19 mouse cellular contexts compared by ENCODE assay signal in genomic region chr4:109210253-109210652, GRCm38 (mm10). TPM values are rescaled to one million over a fixed set of nuclear protein-coding genes. Genes with fewer than 3 reads are reported as not detected.
DNase-seq lines count a peak whose midpoint lies in the region; ATAC-seq lines count a peak whose summit lies in the region.
"Had no signal": no experiment of that assay in that cellular context is flagged by ENCODE, and none has a peak within 500 bp of the region (broad histone marks: within the 10 kb centered on the region; RNA-seq: fewer than 3 reads in every experiment).

No protein-coding gene starts in this region.

- peaks cover 10% of the 10 kb centered on the region; the same call in 1 of the 2 replicates for H3K4me1 ChIP-seq in neural tube, embryonic 13.5 days (replicated peaks)

- no peak overlapping the region for H3K4me2 ChIP-seq in neural tube, embryonic 13.5 days
- H3K4me2 ChIP-seq: neural tube, embryonic 15.5 days had no signal

- H3K4me3 ChIP-seq in neural tube, embryonic 13.5 days: no peak overlapping the region
- H3K4me3 ChIP-seq: erythroblast, embryonic 14.5 days; neural tube, embryonic 15.5 days had no signal

- peak overlapping the region; percentile 64 for H3K27ac ChIP-seq in neural tube, embryonic 13.5 days (replicated peaks)
- H3K27ac ChIP-seq: liver, embryonic 14.5 days had no signal

- no peaks in the 10 kb centered on the region for H3K36me3 ChIP-seq in neural tube, embryonic 13.5 days
- H3K36me3 ChIP-seq: neural tube, embryonic 15.5 days had no signal

- H3K9me3 ChIP-seq in neural tube, embryonic 13.5 days: no peaks in the 10 kb centered on the region
- H3K9me3 ChIP-seq: neural tube, embryonic 15.5 days had no signal

- peak; percentile 78 for DNase-seq in heart, adult 8-10 months (ENCODE audit: low spot score)
- no peak for DNase-seq in heart, postnatal 25 days (ENCODE audit: low spot score)
- no peak for DNase-seq in neural tube, embryonic 10.5 days (ENCODE audit: extremely low spot score, low spot score)
- DNase-seq in gastrocnemius, postnatal 14 days: peak; percentile 40
- peak; percentile 81 for DNase-seq in skeletal muscle tissue, adult 2 months (ENCODE audit: low read depth, low spot score)
- no peak for DNase-seq in layer of hippocampus, postnatal 14 days (ENCODE audit: low spot score in 2 of 2)
- no peak for DNase-seq in left cerebral cortex, adult 11 months (ENCODE audit: low spot score)
- DNase-seq: cerebellum, postnatal 14 days; embryo, embryonic 11 days; kidney, adult 2 months; thymus, adult 2 months had no signal

- no peak overlapping the region for H3K9ac ChIP-seq in neural tube, embryonic 13.5 days
- H3K9ac ChIP-seq: liver, embryonic 14.5 days; neural tube, embryonic 15.5 days had no signal

- ATAC-seq in neural tube, embryonic 13.5 days (ENCODE audit: low read depth): no peak
- ATAC-seq: forebrain, embryonic 16.5 days; lung, postnatal 0 days had no signal

- no peaks in the 10 kb centered on the region for H3K27me3 ChIP-seq in neural tube, embryonic 13.5 days
- H3K27me3 ChIP-seq: neural tube, embryonic 15.5 days had no signal

- 78% methylated on average over 2 of the region's 2 CpGs for WGBS in neural tube, embryonic 13.5 days

- intact Hi-C loops in heart, postnatal 25 days (cut with DNase I): no loop called here
- intact Hi-C loops in gastrocnemius, postnatal 14 days (cut with DNase I; ENCODE audit: low total_unique reads): no loop called here

RNA-seq across cellular contexts. Expression of gene Osbpl9, which starts 8.2 kb away (rescaled TPM):
- total RNA-seq in heart, adult 8-10 months (2022): 100 to 1,000 TPM in 2 of 4 experiments, 10 to 100 TPM in 2; 85.9 to 105 (median 95.9) TPM
- total RNA-seq in heart, postnatal 25 days (2021): 100 to 1,000 TPM; 104 to 105 TPM
- polyA plus RNA-seq in neural tube, embryonic 13.5 days (2015; fragmentation: Nextera tagmentation; extraction: Ambion mirVana): 97.0 and 105 TPM in 2 replicates
- total RNA-seq in gastrocnemius, postnatal 14 days (2021): 100 to 1,000 TPM in 1 of 2 experiments, 10 to 100 TPM in 1; 76.2 to 100 TPM
- total RNA-seq in layer of hippocampus, postnatal 14 days (2021): 10 to 100 TPM; 56.2 to 59.7 TPM

RNA-seq across cellular contexts. Expression of gene Calr4, which starts 24.0 kb away (rescaled TPM):
- total RNA-seq in heart, adult 8-10 months (2022): not detected
- total RNA-seq in heart, postnatal 25 days (2021): under 1 TPM in 1 of 2 experiments, not detected in 1; 0.59 TPM
- polyA plus RNA-seq in neural tube, embryonic 13.5 days (2015; fragmentation: Nextera tagmentation; extraction: Ambion mirVana): 1.2 and 1.9 TPM in 2 replicates
- total RNA-seq in gastrocnemius, postnatal 14 days (2021): under 1 TPM in 1 of 2 experiments, not detected in 1; 0.12 TPM
- 1 to 10 TPM; 1.3 to 1.6 TPM for total RNA-seq in layer of hippocampus, postnatal 14 days (2021)
- total RNA-seq: hematopoietic stem cell, adult 5-6 weeks had no signal
- polyA plus RNA-seq: erythroblast, embryonic 14.5 days; kidney, adult 2 months; limb, embryonic 11.5 days; thymus, adult 2 months had no signal

Comparison
In these comparisons a context has a peak if more than half of its experiments do, and no peak if none do; other contexts are left out.
1. DNase-seq: peak in heart, adult 8-10 months (single experiment), gastrocnemius, postnatal 14 days (single experiment) and skeletal muscle tissue, adult 2 months (single experiment); none in heart, postnatal 25 days (single experiment), neural tube, embryonic 10.5 days (single experiment), layer of hippocampus, postnatal 14 days (0 of 2) and left cerebral cortex, adult 11 months (single experiment).